Mouse (Mus musculus) liver, embryonic 12.5 days (tissue): ENCODE measurements around the gene Larp1b. TPM values are rescaled to one million over a fixed set of nuclear protein-coding genes. Genes with fewer than 3 reads are reported as not detected.

Experiments
- polyA plus RNA-seq: library from polyadenylated mRNA; unstranded; fragments of >200 nt; fragmentation: Nextera tagmentation; extraction: Ambion mirVana; gene quantifications from 2 replicates; pipeline ENCODE4 v1.2.1, GENCODE M21; 2016

Larp1b gene
- polyA plus RNA-seq, 1 experiment from 2014 or later, result 10.2 TPM

Other genes with a start within 250 kb of the Larp1b start
- 0.08 and 0.13 TPM in 2 replicates for gene Slc25a31, start 241.0 kb upstream of the Larp1b start, polyA plus RNA-seq
- 20.9 and 23.2 TPM in 2 replicates for gene Hspa4l, start 205.3 kb upstream of the Larp1b start, polyA plus RNA-seq
- 57.3 and 59.0 TPM in 2 replicates for gene Plk4, start 149.8 kb upstream of the Larp1b start, polyA plus RNA-seq
- gene Mfsd8, start 102.9 kb upstream of the Larp1b start, polyA plus RNA-seq, result 5.7 and 6.1 TPM in 2 replicates
- 4.2 and 4.4 TPM in 2 replicates for gene Abhd18, start 102.9 kb upstream of the Larp1b start, polyA plus RNA-seq
- 0.06 TPM in 1 of 2 replicates, not detected in the other for gene 1700034I23Rik, start 47.3 kb upstream of the Larp1b start, polyA plus RNA-seq
- 34.1 and 34.9 TPM in 2 replicates for gene Pgrmc2, start 133.2 kb downstream of the Larp1b start, polyA plus RNA-seq